Mouse (Mus musculus): ENCODE data around the gene Arxes1.
"Not testable (repeated sequence)": the region's sequence is repeated elsewhere in the genome, so short reads cannot be mapped to it uniquely, and the experiment has no call there.

Gene Arxes1

GRCm38 (mm10) chrX:136032799-136033763 is at the start of gene Arxes1:
TSS of gene Arxes1 (plus strand) at chrX:136033367.
- not testable (repeated sequence) for DNase-seq (ENCODE audit: low spot score)

- no peak for DNase-seq (ENCODE audit: low spot score)
Measured at GRCm38 (mm10) chrX:135984539-135985260, 48.5 kb upstream of the Arxes1 start.

DNA sequence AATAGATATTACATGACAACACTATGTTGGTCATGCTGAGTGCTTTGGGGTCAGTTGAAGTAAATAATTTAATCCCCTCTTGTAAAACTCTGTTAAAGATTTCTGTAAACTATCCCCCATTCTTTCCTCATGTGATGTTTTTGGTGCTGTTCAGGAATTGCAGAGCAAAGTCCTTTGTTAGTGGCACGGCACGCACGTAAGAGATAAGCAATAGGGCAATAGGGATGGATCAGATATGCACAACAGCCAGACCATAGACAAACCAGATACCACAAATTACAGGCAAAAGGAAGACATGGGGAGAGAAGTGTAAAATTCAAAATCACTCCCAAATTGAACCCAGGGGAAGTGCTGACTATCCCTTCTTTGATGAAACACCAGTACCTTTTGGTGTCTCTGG is 46.9 kb upstream of the Arxes1 start:
- DNase-seq (ENCODE audit: low spot score): no peak

DNA sequence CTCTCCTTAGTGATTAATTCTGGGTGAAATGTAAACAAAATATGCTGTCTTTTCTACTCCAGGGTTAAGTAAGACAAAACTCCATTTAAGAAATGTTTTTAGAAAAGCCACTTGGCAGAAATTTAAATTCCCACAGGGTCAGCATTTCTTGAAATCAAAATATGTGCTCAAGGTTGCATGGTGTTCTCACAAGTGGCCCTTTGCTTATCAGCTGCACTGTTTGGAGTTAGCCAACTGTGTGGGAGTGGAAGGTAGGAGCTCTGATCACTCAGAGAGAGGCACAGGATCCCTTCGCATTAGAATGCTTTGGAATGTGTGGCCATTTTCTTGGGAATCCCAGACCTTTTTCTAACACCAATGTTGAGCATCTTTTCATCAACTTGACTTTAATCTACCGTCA is 42.5 kb upstream of the Arxes1 start:
- no peak for DNase-seq (ENCODE audit: low spot score)

GRCm38 (mm10) chrX:135993192-135993594 is 40.0 kb upstream of the Arxes1 start:
- DNase-seq (ENCODE audit: low spot score): not testable (repeated sequence)

GRCm38 (mm10) chrX:135993664-135994119 is 39.5 kb upstream of the Arxes1 start, which contains the start of gene Arxes2:
TSS of gene Arxes2 (plus strand) at chrX:135993824.
- DNase-seq (ENCODE audit: low spot score): peak; percentile 14

GRCm38 (mm10) chrX:136007199-136007843 is 25.8 kb upstream of the Arxes1 start:
- no peak for DNase-seq (ENCODE audit: low spot score)

DNA sequence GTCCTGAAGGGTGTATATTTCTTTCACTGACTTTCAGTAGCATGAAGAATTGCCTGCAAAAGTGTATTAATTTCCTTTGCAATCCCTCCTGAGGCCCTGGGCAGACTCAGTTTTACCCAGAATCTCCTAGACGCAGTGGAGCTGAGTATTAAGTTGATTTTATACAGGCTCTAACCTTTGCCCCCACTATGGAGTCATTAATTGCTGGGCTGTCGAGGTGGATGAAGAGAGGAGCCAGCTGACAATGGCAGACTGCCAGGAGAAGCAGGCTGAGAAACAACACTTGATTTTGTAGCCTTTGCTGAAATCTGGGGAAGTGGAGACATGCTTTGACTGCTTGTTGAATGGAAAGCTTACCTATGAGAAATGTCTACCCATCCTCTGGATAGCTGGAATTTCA is 18.8 kb upstream of the Arxes1 start:
- DNase-seq (ENCODE audit: low spot score): no peak

GRCm38 (mm10) chrX:136030331-136030730 is 2.8 kb upstream of the Arxes1 start:
- no peak for DNase-seq (ENCODE audit: low spot score)

DNA sequence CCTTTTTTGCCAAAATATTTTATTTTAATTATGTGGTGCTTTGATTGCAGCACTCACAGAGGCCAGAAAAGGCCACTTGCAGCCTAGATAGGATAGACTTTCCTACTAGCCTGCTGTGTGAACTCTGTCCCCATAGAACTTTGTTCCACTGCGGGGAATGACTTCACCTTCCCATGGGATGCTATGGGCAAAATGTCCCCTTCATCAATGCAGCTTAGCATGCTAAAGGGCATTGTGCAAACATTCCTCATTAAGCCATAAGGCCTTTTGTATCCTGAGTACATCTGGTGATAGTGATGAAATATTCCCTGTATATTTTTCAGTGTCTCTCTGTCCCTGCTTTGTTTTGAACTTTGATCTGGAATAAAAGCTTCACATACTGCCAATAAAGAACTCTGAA is 10.6 kb downstream of the Arxes1 start:
- no peak for DNase-seq (ENCODE audit: low spot score)

GRCm38 (mm10) chrX:136047528-136047927 is 14.4 kb downstream of the Arxes1 start:
- peak; percentile 1 for DNase-seq (ENCODE audit: low spot score)

DNA sequence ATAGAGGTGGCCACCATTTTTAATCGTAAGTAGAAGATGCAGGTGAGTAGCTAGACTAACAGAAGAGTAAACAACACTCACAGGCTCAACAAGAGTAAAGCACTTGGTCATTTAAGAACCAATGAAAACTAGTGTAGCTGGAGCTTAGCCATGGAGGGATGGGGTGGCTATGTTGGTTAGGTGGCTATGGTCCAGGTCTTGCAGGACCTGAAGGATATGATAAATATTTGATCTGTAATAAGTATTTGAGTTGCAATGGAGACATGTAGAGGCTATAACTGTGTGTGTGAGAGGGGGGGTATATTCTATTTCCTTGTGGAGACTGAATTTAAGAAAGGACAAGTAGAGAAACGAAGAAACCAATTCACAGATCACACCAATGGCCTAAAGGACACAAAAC is 18.1 kb downstream of the Arxes1 start:
- DNase-seq (ENCODE audit: low spot score): no peak

GRCm38 (mm10) chrX:136060698-136061097 is 27.5 kb downstream of the Arxes1 start:
- DNase-seq (ENCODE audit: low spot score): no peak

DNA sequence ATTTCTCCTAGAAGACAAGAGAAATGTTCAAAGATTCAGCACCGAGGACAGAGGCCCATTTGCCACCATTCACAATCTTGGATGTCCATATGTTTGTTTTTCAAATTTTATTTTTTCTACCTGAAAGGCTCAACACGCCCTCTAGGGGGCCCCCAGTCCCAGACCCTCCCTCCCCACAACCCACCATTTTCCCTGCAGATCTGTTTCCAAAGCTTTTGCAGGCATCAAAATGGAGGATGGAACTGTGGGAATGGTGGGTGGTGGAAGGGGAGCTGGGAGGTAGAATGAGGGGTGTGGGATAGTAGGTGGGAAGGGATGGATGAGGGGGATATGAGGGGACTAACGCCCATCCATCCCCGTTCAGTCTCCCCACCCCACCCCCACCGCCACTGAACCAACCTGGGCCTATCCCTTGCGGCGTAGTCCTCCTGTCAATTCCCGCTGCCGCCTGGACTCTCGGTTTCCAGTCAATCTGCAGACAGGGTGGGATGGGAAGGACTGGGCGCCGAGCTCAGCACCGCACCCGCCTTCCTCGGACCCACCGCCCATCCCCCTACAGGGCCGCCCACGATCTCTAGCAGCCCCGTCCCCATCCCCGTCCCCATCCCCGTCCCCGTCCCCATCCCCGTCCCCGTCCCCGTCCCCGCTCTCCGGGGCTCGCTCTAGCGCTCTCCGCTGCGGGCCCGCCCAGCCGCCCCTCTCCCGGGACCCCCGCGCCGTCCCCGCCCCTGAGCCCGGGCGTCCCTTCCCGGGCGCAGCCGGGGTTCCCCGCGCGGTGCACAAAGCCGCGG is 34.2 kb downstream of the Arxes1 start:
- not testable (repeated sequence) for DNase-seq (ENCODE audit: low spot score)

DNA sequence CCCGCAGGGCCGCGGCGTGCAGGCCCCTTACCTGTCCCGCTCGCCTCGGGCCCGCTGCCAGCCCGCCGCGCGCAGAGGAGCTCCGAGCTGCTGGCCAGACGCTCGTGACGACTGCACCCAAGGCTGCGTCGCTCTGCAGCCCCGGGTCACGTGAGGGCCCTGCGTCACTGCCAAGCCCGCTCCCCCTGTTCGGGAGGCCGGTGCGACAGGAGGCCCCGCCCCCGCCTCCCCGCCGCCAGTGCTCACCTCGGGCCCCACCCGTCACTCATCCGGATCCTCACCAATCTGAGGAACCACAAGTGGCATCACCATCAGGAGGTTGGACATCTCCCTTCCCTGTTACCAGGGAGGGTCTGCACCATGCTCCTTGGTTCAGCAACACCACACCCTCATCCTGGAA is 34.9 kb downstream of the Arxes1 start, which contains the start of gene Bex2:
Bex2 (minus strand) TSS at position 217 of the 400 bp plus-strand sequence.
- peak; percentile 9 for DNase-seq (ENCODE audit: low spot score)
